Mouse (Mus musculus) E14TG2a.4 (cell line): Measurements from ENCODE around the gene Palmd.

Experiments
- H3K27me3 ChIP-seq: 2 replicates; pipeline ENCODE4 v1.6.1; 2014; ENCODE audit warnings: low read length, control low read depth; ENCODE audit not compliant: insufficient read depth
- H3K36me3 ChIP-seq: 2 replicates; pipeline ENCODE4 v1.6.1; 2014; ENCODE audit warnings: low read length, control low read depth; ENCODE audit not compliant: insufficient read depth
- H3K4me1 ChIP-seq: replicated peaks from 2 replicates; pipeline ENCODE4 v1.6.1; 2014; ENCODE audit warnings: low read depth, low read length, control low read depth
- H3K4me3 ChIP-seq: replicated peaks from 2 replicates; pipeline ENCODE4 v1.5.1; 2014; ENCODE audit warnings: mild to moderate bottlenecking, low read length
- H3K9me3 ChIP-seq: 2 replicates; pipeline ENCODE4 v1.6.1; 2014; ENCODE audit warnings: low read length, control low read depth
- CTCF ChIP-seq: conservative IDR thresholded peaks from 2 replicates; pipeline ENCODE4 v1.5.1; 2014; ENCODE audit warnings: low read length
- NANOG ChIP-seq: IDR thresholded peaks from 2 replicates; pipeline ENCODE4 v1.6.1; 2014; ENCODE audit warnings: borderline replicate concordance, low read length, mixed read lengths
- POU5F1 ChIP-seq: IDR thresholded peaks from 2 replicates; pipeline ENCODE4 v1.6.1; 2014; ENCODE audit warnings: low read length, borderline replicate concordance

Gene Palmd

GRCm38 (mm10) chr3:116966225-116966624 lies 2.6 kb downstream of the Palmd start:
- no peaks in the 10 kb centered on the region for H3K36me3 ChIP-seq
- no peak overlapping the region for H3K4me3 ChIP-seq
- H3K9me3 ChIP-seq = no peaks in the 10 kb centered on the region
- H3K4me1 ChIP-seq = peaks cover 14% of the 10 kb centered on the region
- TF ChIP-seq CTCF = peak; percentile 29
- TF ChIP-seq NANOG = no peak
- TF ChIP-seq POU5F1 = no peak
- H3K27me3 ChIP-seq = peaks cover 14% of the 10 kb centered on the region

GRCm38 (mm10) chr3:116964426-116964825 lies 4.4 kb downstream of the Palmd start:
- Histone ChIP-seq H3K27me3 (peaks cover 14% of the 10 kb centered on the region), H3K4me1 (peaks cover 23% of the 10 kb centered on the region), H3K4me3 (no peak overlapping the region), H3K36me3 (no peaks in the 10 kb centered on the region), H3K9me3 (no peaks in the 10 kb centered on the region)
- TF ChIP-seq POU5F1 (no peak), NANOG (no peak), CTCF (no peak)

GRCm38 (mm10) chr3:116963213-116963612 lies 5.6 kb downstream of the Palmd start:
- no peaks in the 10 kb centered on the region for H3K36me3 ChIP-seq
- no peaks in the 10 kb centered on the region for H3K9me3 ChIP-seq
- no peak overlapping the region for H3K4me3 ChIP-seq
- peaks cover 9% of the 10 kb centered on the region for H3K27me3 ChIP-seq
- TF ChIP-seq CTCF (no peak), POU5F1 (no peak), NANOG (no peak)
- peaks cover 20% of the 10 kb centered on the region for H3K4me1 ChIP-seq

- H3K36me3 ChIP-seq = no peaks in the 10 kb centered on the region
- TF ChIP-seq POU5F1 (peak; percentile 62; the same call in 1 of the 2 replicates), NANOG (peak; percentile 69; the same call in 1 of the 2 replicates), CTCF (no peak)
- no peak overlapping the region for H3K4me3 ChIP-seq
- H3K4me1 ChIP-seq = peaks cover 19% of the 10 kb centered on the region
- H3K27me3 ChIP-seq = no peaks in the 10 kb centered on the region
- H3K9me3 ChIP-seq = no peaks in the 10 kb centered on the region
Measured at GRCm38 (mm10) chr3:116961354-116962142, 7.2 kb downstream of the Palmd start.

GRCm38 (mm10) chr3:116960414-116960813 lies 8.4 kb downstream of the Palmd start:
- Histone ChIP-seq H3K9me3 (no peaks in the 10 kb centered on the region), H3K4me1 (peaks cover 19% of the 10 kb centered on the region), H3K27me3 (no peaks in the 10 kb centered on the region), H3K4me3 (no peak overlapping the region), H3K36me3 (no peaks in the 10 kb centered on the region)
- TF ChIP-seq POU5F1 = no peak
- no peak for TF ChIP-seq NANOG
- no peak for TF ChIP-seq CTCF

- no peaks in the 10 kb centered on the region for H3K27me3 ChIP-seq
- no peaks in the 10 kb centered on the region for H3K9me3 ChIP-seq
- no peaks in the 10 kb centered on the region for H3K36me3 ChIP-seq
- H3K4me3 ChIP-seq = no peak overlapping the region
- peaks cover 16% of the 10 kb centered on the region for H3K4me1 ChIP-seq
- TF ChIP-seq CTCF = no peak
- TF ChIP-seq POU5F1 = no peak
Measured at GRCm38 (mm10) chr3:116955061-116955460, 13.7 kb downstream of the Palmd start.

GRCm38 (mm10) chr3:116953366-116953765 lies 15.4 kb downstream of the Palmd start:
- Histone ChIP-seq H3K9me3 (no peaks in the 10 kb centered on the region), H3K36me3 (no peaks in the 10 kb centered on the region), H3K27me3 (no peaks in the 10 kb centered on the region), H3K4me3 (no peak overlapping the region), H3K4me1 (peaks cover 16% of the 10 kb centered on the region)
- TF ChIP-seq CTCF = no peak
- TF ChIP-seq POU5F1 = no peak
- TF ChIP-seq NANOG = no peak

GRCm38 (mm10) chr3:116952242-116952899 lies 16.4 kb downstream of the Palmd start:
- no peaks in the 10 kb centered on the region for H3K36me3 ChIP-seq
- H3K27me3 ChIP-seq = no peaks in the 10 kb centered on the region
- peaks cover 16% of the 10 kb centered on the region for H3K4me1 ChIP-seq
- H3K9me3 ChIP-seq = no peaks in the 10 kb centered on the region
- TF ChIP-seq NANOG = no peak
- no peak for TF ChIP-seq CTCF
- no peak for TF ChIP-seq POU5F1
- no peak overlapping the region for H3K4me3 ChIP-seq
